Mouse (Mus musculus): Measurements from ENCODE around the gene Mrpl39. TPM values are rescaled to one million over a fixed set of nuclear protein-coding genes. Genes with fewer than 3 reads are reported as not detected.

Gene Mrpl39
- polyA plus RNA-seq, 2 experiments, result 39.1 to 46.1 TPM

- no peak for TF ChIP-seq POLR2A (IDR thresholded peaks at IDR 0.05; ENCODE audit: borderline replicate concordance, extremely low read depth, insufficient read depth, insufficient read length)
- no peak for DNase-seq (ENCODE audit: low spot score)
- 89% methylated on average over 7 of the region's 7 CpGs for WGBS
Observed at GRCm38 (mm10) chr16:84716197-84716596, 19.3 kb downstream of the Mrpl39 start.

GRCm38 (mm10) chr16:84714978-84715377 lies 20.6 kb downstream of the Mrpl39 start:
- Histone ChIP-seq H3K36me3 (ENCODE audit: control insufficient read depth, insufficient read depth, low read length) (0 out of 2 replicates have a peak, but pooled peaks cover 12% of the 10 kb centered on the region), H3K27ac (replicated peaks; ENCODE audit: low read depth, low read length) (no peak overlapping the region), H3K4me3 (replicated peaks; ENCODE audit: low read length) (no peak overlapping the region), H3K4me1 (ENCODE audit: control insufficient read depth, insufficient read depth, low read length) (no peaks in the 10 kb centered on the region), H3K9me3 (ENCODE audit: control insufficient read depth, low read length) (no peaks in the 10 kb centered on the region), H3K4me2 (replicated peaks; ENCODE audit: low read depth, low read length, severe bottlenecking) (no peak overlapping the region), H3K27me3 (ENCODE audit: control insufficient read depth, insufficient read depth, low read length) (no peaks in the 10 kb centered on the region), H3K9ac (ENCODE audit: low read depth, low read length, severe bottlenecking) (no peak overlapping the region)
- no peak for TF ChIP-seq POLR2A (IDR thresholded peaks at IDR 0.05; ENCODE audit: borderline replicate concordance, extremely low read depth, insufficient read depth, insufficient read length)
- DNase-seq (ENCODE audit: low spot score) (no peak), ATAC-seq (ENCODE audit: low FRiP score, low read depth) (no peak)
- 93% methylated on average over 6 of the region's 6 CpGs for WGBS

More at GRCm38 (mm10) chr16:84716197-84716596, 19.3 kb downstream of the Mrpl39 start:
- no peak for ATAC-seq (ENCODE audit: low FRiP score, low read depth)
- no peak overlapping the region for H3K4me3 ChIP-seq (replicated peaks; ENCODE audit: low read length)
- H3K36me3 ChIP-seq (ENCODE audit: control insufficient read depth, insufficient read depth, low read length), result peaks cover 22% of the 10 kb centered on the region
- no peak overlapping the region for H3K9ac ChIP-seq (ENCODE audit: low read depth, low read length, severe bottlenecking)
- H3K4me2 ChIP-seq (replicated peaks; ENCODE audit: low read depth, low read length, severe bottlenecking), result no peak overlapping the region
- H3K9me3 ChIP-seq (ENCODE audit: control insufficient read depth, low read length), result no peaks in the 10 kb centered on the region
- H3K4me1 ChIP-seq (ENCODE audit: control insufficient read depth, insufficient read depth, low read length), result no peaks in the 10 kb centered on the region
- no peak overlapping the region for H3K27ac ChIP-seq (replicated peaks; ENCODE audit: low read depth, low read length)
- no peaks in the 10 kb centered on the region for H3K27me3 ChIP-seq (ENCODE audit: control insufficient read depth, insufficient read depth, low read length)

GRCm38 (mm10) chr16:84713926-84714325 lies 21.6 kb downstream of the Mrpl39 start:
- DNase-seq (ENCODE audit: low spot score) (no peak), ATAC-seq (ENCODE audit: low FRiP score, low read depth) (no peak)
- no peaks in the 10 kb centered on the region for H3K9me3 ChIP-seq (ENCODE audit: control insufficient read depth, low read length)
- H3K27me3 ChIP-seq (ENCODE audit: control insufficient read depth, insufficient read depth, low read length), result no peaks in the 10 kb centered on the region
- no peak overlapping the region for H3K4me3 ChIP-seq (replicated peaks; ENCODE audit: low read length)
- no peak overlapping the region for H3K27ac ChIP-seq (replicated peaks; ENCODE audit: low read depth, low read length)
- no peak overlapping the region for H3K4me2 ChIP-seq (replicated peaks; ENCODE audit: low read depth, low read length, severe bottlenecking)
- WGBS, result 85% methylated on average over 4 of the region's 4 CpGs
- no peaks in the 10 kb centered on the region for H3K4me1 ChIP-seq (ENCODE audit: control insufficient read depth, insufficient read depth, low read length)
- 0 out of 2 replicates have a peak, but pooled peaks cover 12% of the 10 kb centered on the region for H3K36me3 ChIP-seq (ENCODE audit: control insufficient read depth, insufficient read depth, low read length)
- H3K9ac ChIP-seq (ENCODE audit: low read depth, low read length, severe bottlenecking), result no peak overlapping the region
- TF ChIP-seq POLR2A (IDR thresholded peaks at IDR 0.05; ENCODE audit: borderline replicate concordance, extremely low read depth, insufficient read depth, insufficient read length), result no peak

- Histone ChIP-seq H3K4me1 (ENCODE audit: control insufficient read depth, insufficient read depth, low read length) (no peaks in the 10 kb centered on the region), H3K9ac (ENCODE audit: low read depth, low read length, severe bottlenecking) (no peak overlapping the region), H3K4me3 (replicated peaks; ENCODE audit: low read length) (no peak overlapping the region), H3K4me2 (replicated peaks; ENCODE audit: low read depth, low read length, severe bottlenecking) (no peak overlapping the region), H3K27ac (replicated peaks; ENCODE audit: low read depth, low read length) (no peak overlapping the region), H3K36me3 (ENCODE audit: control insufficient read depth, insufficient read depth, low read length) (0 out of 2 replicates have a peak, but pooled peaks cover 9% of the 10 kb centered on the region), H3K9me3 (ENCODE audit: control insufficient read depth, low read length) (no peaks in the 10 kb centered on the region), H3K27me3 (ENCODE audit: control insufficient read depth, insufficient read depth, low read length) (no peaks in the 10 kb centered on the region)
- 82% methylated on average over 4 of the region's 4 CpGs for WGBS
- DNase-seq (ENCODE audit: low spot score) (no peak), ATAC-seq (ENCODE audit: low FRiP score, low read depth) (no peak)
- no peak for TF ChIP-seq POLR2A (IDR thresholded peaks at IDR 0.05; ENCODE audit: borderline replicate concordance, extremely low read depth, insufficient read depth, insufficient read length)
Observed at GRCm38 (mm10) chr16:84713156-84713555, 22.4 kb downstream of the Mrpl39 start.

GRCm38 (mm10) chr16:84708649-84709048 lies 26.9 kb downstream of the Mrpl39 start:
- Histone ChIP-seq H3K4me1 (ENCODE audit: control insufficient read depth, insufficient read depth, low read length) (peaks cover 7% of the 10 kb centered on the region; the same call in 1 of the 2 replicates), H3K9ac (ENCODE audit: low read depth, low read length, severe bottlenecking) (no peak overlapping the region), H3K27me3 (ENCODE audit: control insufficient read depth, insufficient read depth, low read length) (no peaks in the 10 kb centered on the region), H3K4me2 (replicated peaks; ENCODE audit: low read depth, low read length, severe bottlenecking) (no peak overlapping the region), H3K9me3 (ENCODE audit: control insufficient read depth, low read length) (no peaks in the 10 kb centered on the region), H3K4me3 (replicated peaks; ENCODE audit: low read length) (no peak overlapping the region), H3K27ac (replicated peaks; ENCODE audit: low read depth, low read length) (no peak overlapping the region), H3K36me3 (ENCODE audit: control insufficient read depth, insufficient read depth, low read length) (no peaks in the 10 kb centered on the region)
- no peak for ATAC-seq (ENCODE audit: low FRiP score, low read depth)
- TF ChIP-seq POLR2A (IDR thresholded peaks at IDR 0.05; ENCODE audit: borderline replicate concordance, extremely low read depth, insufficient read depth, insufficient read length), result no peak
- 75% methylated on average over 2 of the region's 2 CpGs for WGBS
- no peak for DNase-seq (ENCODE audit: low spot score)

- Histone ChIP-seq H3K9me3 (ENCODE audit: control insufficient read depth, low read length) (no peaks in the 10 kb centered on the region), H3K4me1 (ENCODE audit: control insufficient read depth, insufficient read depth, low read length) (peaks cover 7% of the 10 kb centered on the region; the same call in 1 of the 2 replicates), H3K9ac (ENCODE audit: low read depth, low read length, severe bottlenecking) (no peak overlapping the region), H3K27me3 (ENCODE audit: control insufficient read depth, insufficient read depth, low read length) (no peaks in the 10 kb centered on the region), H3K4me3 (replicated peaks; ENCODE audit: low read length) (no peak overlapping the region), H3K4me2 (replicated peaks; ENCODE audit: low read depth, low read length, severe bottlenecking) (no peak overlapping the region), H3K27ac (replicated peaks; ENCODE audit: low read depth, low read length) (no peak overlapping the region), H3K36me3 (ENCODE audit: control insufficient read depth, insufficient read depth, low read length) (no peaks in the 10 kb centered on the region)
- 69% methylated on average over 4 of the region's 4 CpGs for WGBS
- DNase-seq (ENCODE audit: low spot score), result no peak
- no peak for TF ChIP-seq POLR2A (IDR thresholded peaks at IDR 0.05; ENCODE audit: borderline replicate concordance, extremely low read depth, insufficient read depth, insufficient read length)
- ATAC-seq (ENCODE audit: low FRiP score, low read depth), result no peak
Observed at GRCm38 (mm10) chr16:84707802-84708201, 27.7 kb downstream of the Mrpl39 start.
